Mouse (Mus musculus) liver, embryonic 14.5 days (tissue): ENCODE data around the gene Chd9.

ENCODE experiments used
- CTCF ChIP-seq: IDR thresholded peaks from 2 replicates; pipeline ENCODE4 v1.5.1; 2016; ENCODE audit warnings: antibody characterized with exemption, low read depth, control low read depth
- EP300 ChIP-seq: IDR thresholded peaks from 2 replicates; pipeline ENCODE4 v1.6.1; 2016; ENCODE audit warnings: antibody characterized with exemption, low read depth

DNA sequence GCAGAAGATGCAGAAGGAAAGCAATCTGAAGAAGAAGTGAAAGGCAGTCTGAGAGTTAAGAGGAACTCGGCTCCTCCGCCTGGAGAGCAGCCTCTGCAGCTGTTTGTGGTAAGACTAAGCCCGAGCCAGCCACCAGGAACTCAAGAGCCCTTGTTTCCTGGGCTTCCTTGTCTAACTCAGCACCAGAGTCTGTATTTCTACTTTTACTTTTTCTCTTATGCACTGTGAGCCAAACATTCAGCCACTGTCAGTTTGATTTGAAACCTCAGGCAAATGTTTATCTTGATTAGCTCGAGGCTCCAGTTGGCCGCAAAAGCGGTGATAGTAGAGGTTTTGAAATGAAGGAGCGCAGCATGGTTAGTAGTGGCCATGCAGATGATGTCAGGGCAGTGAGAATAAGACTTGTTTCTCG, 148.8 kb downstream of the Chd9 start:
- no peak for TF ChIP-seq CTCF
- no peak for TF ChIP-seq EP300
